Mouse (Mus musculus): ENCODE measurements around the gene Prss43. TPM values are rescaled to one million over a fixed set of nuclear protein-coding genes. Genes with fewer than 3 reads are reported as not detected.

Gene Prss43
- polyA plus RNA-seq (2012; fragmentation: generic; extraction: Trizol) = not detected

DNA sequence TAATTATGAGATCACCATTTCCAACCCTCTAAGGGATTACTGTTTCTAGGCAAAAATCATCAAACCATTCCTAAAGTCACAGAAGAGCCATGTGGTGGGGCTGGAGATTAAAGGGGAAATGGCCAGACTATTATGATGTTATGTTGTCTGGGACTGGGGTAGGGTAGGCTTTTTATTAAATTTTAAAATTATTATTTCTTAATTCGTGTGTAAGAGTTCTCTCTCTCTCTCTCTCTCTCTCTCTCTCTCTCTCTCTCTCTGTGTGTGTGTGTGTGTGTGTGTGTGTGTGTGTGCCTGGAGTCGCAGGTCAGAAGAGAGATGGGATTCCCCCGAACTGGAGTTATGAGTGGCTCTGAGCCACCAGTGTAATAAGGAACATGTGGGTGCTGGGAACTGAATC lies at the start of gene Prss43:
Gene Prss43, plus strand, starts transcription at position 301 of the 400 bp plus-strand sequence.

GRCm38 (mm10) chr9:110797866-110798265 lies 28.6 kb upstream of the Prss43 start, which contains the start of gene Prss42:
Prss42 (plus strand) TSS chr9:110798166.

GRCm38 (mm10) chr9:110813789-110814188 lies 12.7 kb upstream of the Prss43 start, which contains the start of gene Prss44:
Prss44 (plus strand) TSS chr9:110813994.

GRCm38 (mm10) chr9:110834411-110834810 lies 7.9 kb downstream of the Prss43 start, which contains the start of gene Prss45:
Prss45 (plus strand) TSS chr9:110834588.

DNA sequence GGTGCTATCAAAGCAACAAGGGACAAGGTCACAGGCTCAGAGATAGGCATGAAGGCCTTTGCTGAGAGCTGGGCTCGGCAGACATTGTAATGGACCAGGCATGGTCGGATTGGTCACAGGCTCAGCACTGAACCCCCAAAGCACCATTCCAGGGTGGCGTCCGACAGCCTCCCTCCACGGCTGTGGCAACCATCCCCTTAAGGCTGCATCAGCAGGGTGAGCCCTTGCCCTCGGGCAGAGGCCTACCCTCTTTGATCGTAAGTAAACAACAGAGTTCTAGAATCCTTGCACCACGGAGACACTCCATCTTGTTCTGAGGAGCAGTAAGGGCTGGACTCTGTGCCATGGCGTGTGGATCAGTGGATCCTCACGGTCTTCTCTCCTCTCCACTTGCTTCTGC lies 17.7 kb downstream of the Prss43 start, which contains the start of gene Prss46:
Gene Prss46, plus strand, starts transcription at position 301 of the 400 bp plus-strand sequence.

GRCm38 (mm10) chr9:110857781-110858472 lies 31.4 kb downstream of the Prss43 start, which contains the start of gene Prss50:
Prss50 (plus strand) TSS chr9:110857967.

DNA sequence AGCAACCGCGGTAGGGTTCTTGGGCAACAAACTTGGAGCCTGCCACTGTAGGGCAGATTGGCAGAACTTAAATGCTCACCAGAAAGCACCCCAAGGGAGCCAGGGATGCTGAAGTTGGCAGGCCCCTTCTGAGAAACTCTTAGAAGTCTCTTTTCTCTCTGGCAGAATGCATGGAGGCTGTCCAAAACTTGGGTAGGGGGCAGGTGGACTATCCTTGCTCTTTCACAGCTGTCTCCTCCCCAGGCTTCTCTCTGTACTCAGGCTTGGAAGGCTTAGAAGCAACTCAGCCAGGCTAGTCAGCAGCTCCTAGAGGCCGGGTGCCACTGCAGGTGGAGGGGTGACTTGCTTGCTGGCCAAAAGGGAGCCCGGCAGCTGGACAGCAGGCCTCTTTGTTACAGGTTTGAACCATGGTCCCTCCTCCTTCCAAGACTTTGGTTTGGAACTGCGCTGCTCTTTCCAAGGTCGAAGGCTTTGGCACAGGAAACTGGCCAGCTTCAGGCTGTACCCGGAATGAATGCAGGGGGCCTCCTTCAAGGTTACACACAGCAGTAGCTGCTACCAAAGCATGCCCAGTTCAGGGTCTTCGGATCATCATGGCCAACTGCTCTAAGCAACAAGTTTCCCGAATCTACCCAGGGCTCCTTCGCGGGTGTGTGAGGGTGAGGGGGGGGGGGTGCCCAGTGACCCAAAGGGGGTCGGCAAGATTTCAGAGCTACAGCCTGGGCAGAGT lies 52.9 kb downstream of the Prss43 start, which contains the start of gene Als2cl:
Gene Als2cl, plus strand, starts transcription at position 680 of the 730 bp plus-strand sequence.

GRCm38 (mm10) chr9:110879998-110880561 lies 53.6 kb downstream of the Prss43 start, which contains the start of gene Tmie:
Tmie (minus strand) TSS chr9:110880113.

Other genes with a start within 250 kb of the Prss43 start
- gene Nradd, start 202.2 kb upstream of the Prss43 start, polyA plus RNA-seq (2012; fragmentation: generic; extraction: Trizol) = 10 to 100 TPM; 47.3 to 86.6 TPM
- gene Nbeal2, start 172.5 kb upstream of the Prss43 start, polyA plus RNA-seq (2012; fragmentation: generic; extraction: Trizol) = 1 to 10 TPM; 1.2 to 2.2 TPM
- gene Ccdc12, start 170.2 kb upstream of the Prss43 start, polyA plus RNA-seq (2012; fragmentation: generic; extraction: Trizol) = 10 to 100 TPM; 79.2 to 87.1 TPM
- gene Myl3, start 84.8 kb upstream of the Prss43 start, polyA plus RNA-seq (2012; fragmentation: generic; extraction: Trizol) = not detected
- gene Pth1r, start 79.5 kb upstream of the Prss43 start, polyA plus RNA-seq (2012; fragmentation: generic; extraction: Trizol) = under 1 TPM; 0.26 to 0.63 TPM
- gene Prss42, start 28.5 kb upstream of the Prss43 start, polyA plus RNA-seq (2012; fragmentation: generic; extraction: Trizol) = not detected
- not detected for gene Prss44, start 12.7 kb upstream of the Prss43 start, polyA plus RNA-seq (2012; fragmentation: generic; extraction: Trizol)
- not detected for gene Prss45, start 7.9 kb downstream of the Prss43 start, polyA plus RNA-seq (2012; fragmentation: generic; extraction: Trizol)
- not detected for gene Prss46, start 17.8 kb downstream of the Prss43 start, polyA plus RNA-seq (2012; fragmentation: generic; extraction: Trizol)
- gene Prss50, start 31.3 kb downstream of the Prss43 start, polyA plus RNA-seq (2012; fragmentation: generic; extraction: Trizol) = not detected
- gene Als2cl, start 53.2 kb downstream of the Prss43 start, polyA plus RNA-seq (2012; fragmentation: generic; extraction: Trizol) = under 1 TPM; 0.05 to 0.12 TPM
- gene Tmie, start 53.4 kb downstream of the Prss43 start, polyA plus RNA-seq (2012; fragmentation: generic; extraction: Trizol) = not detected
- gene Fam240a, start 90.2 kb downstream of the Prss43 start, polyA plus RNA-seq (2012; fragmentation: generic; extraction: Trizol) = not detected
- gene Tdgf1, start 119.5 kb downstream of the Prss43 start, polyA plus RNA-seq (2012; fragmentation: generic; extraction: Trizol) = not detected
- not detected for gene Lrrc2, start 124.9 kb downstream of the Prss43 start, polyA plus RNA-seq (2012; fragmentation: generic; extraction: Trizol)
- gene Rtp3, start 163.9 kb downstream of the Prss43 start, polyA plus RNA-seq (2012; fragmentation: generic; extraction: Trizol) = not detected
- gene Ltf, start 192.6 kb downstream of the Prss43 start, polyA plus RNA-seq (2012; fragmentation: generic; extraction: Trizol) = not detected
- under 1 TPM in 1 of 2 experiments, not detected in 1; 0.01 TPM for gene Ccrl2, start 230.8 kb downstream of the Prss43 start, polyA plus RNA-seq (2012; fragmentation: generic; extraction: Trizol)